Mouse (Mus musculus) G1E (cell line): ENCODE results near the gene Myh3.

Source experiments
- CTCF ChIP-seq: IDR thresholded peaks from 2 replicates; pipeline ENCODE4 v1.5.1; 2012; ENCODE audit warnings: low read depth, low read length, inconsistent platforms, mixed read lengths
- GATA1 ChIP-seq: IDR thresholded peaks from 2 replicates; pipeline ENCODE4 v1.6.1; 2012; ENCODE audit warnings: borderline replicate concordance, low read length, inconsistent platforms, mixed read lengths
- TAL1 ChIP-seq: conservative IDR thresholded peaks from 2 replicates; pipeline ENCODE4 v1.6.1; 2012; ENCODE audit warnings: low read depth, low read length, inconsistent platforms, mixed read lengths

GRCm38 (mm10) chr11:67043007-67043406 lies 35.1 kb upstream of the Myh3 start:
- no peak for TF ChIP-seq CTCF
- TF ChIP-seq GATA1 = no peak
- TF ChIP-seq TAL1 = no peak
